Mouse (Mus musculus) liver, embryonic 14.5 days (tissue): ENCODE results near the gene Ssh2. TPM values are rescaled to one million over a fixed set of nuclear protein-coding genes. Genes with fewer than 3 reads are reported as not detected.
A peak's percentile ranks its signal among the peaks of the same experiment; 100 is the strongest.

ENCODE experiments used
- ATAC-seq: fragments of 200-750 bp; cut with Nextera tagmentation; 2 replicates; pipeline ENCODE4 v1.8.0; 2017; ENCODE audit warnings: moderate number of reproducible peaks, mild to moderate bottlenecking, moderate library complexity; ENCODE audit not compliant: insufficient read depth
- DNase-seq, 3 experiments: peaks; one replicate each; pipeline ENCODE4 v3.0.0-alpha.2; 2012 to 2013; ENCODE audit warnings: low read depth in 3 of 3, low spot score in 3 of 3
- H3K27ac ChIP-seq: fragments of 300-500 bp; sonication (generic); 2 replicates; pipeline ENCODE4 v1.5.1; 2014; ENCODE audit warnings: moderate library complexity, mild to moderate bottlenecking, control low read depth, inconsistent platforms
- H3K27me3 ChIP-seq: fragments of 300-500 bp; sonication (generic); 2 replicates; pipeline ENCODE4 v1.6.1; 2014; ENCODE audit warnings: mild to moderate bottlenecking, low read length, moderate library complexity; ENCODE audit not compliant: control insufficient read depth, insufficient read depth
- H3K36me3 ChIP-seq: fragments of 300-500 bp; sonication (generic); replicated peaks from 2 replicates; pipeline ENCODE4 v1.6.1; 2014; ENCODE audit warnings: low read depth; ENCODE audit not compliant: control insufficient read depth, insufficient read depth
- H3K4me1 ChIP-seq, 2 experiments: fragments of 200-500 bp in 1 of 2; fragments of 300-500 bp in 1 of 2; sonication (generic) in 1 of 2; replicated peaks; 2 replicates each; pipeline ENCODE4 v1.6.1; 2012 to 2014; ENCODE audit warnings: antibody characterized with exemption in 1 of 2, inconsistent platforms in 1 of 2, low read length in 1 of 2; ENCODE audit not compliant: control insufficient read depth in 2 of 2, insufficient read depth in 2 of 2
- H3K4me2 ChIP-seq: fragments of 300-500 bp; sonication (generic); 2 replicates; pipeline ENCODE4 v1.6.1; 2014; ENCODE audit warnings: low read depth, mild to moderate bottlenecking, control low read depth, moderate library complexity
- H3K4me3 ChIP-seq, 2 experiments: fragments of 200-500 bp in 1 of 2; fragments of 300-500 bp in 1 of 2; sonication (generic) in 1 of 2; 2 replicates each; pipeline ENCODE4 v1.5.1; 2012 to 2014; ENCODE audit warnings: low read depth in 2 of 2, low read length in 2 of 2, mild to moderate bottlenecking in 2 of 2, control low read depth in 1 of 2, inconsistent platforms in 1 of 2, moderate library complexity in 1 of 2; ENCODE audit not compliant: insufficient read depth in 1 of 2
- H3K9ac ChIP-seq: fragments of 300-500 bp; sonication (generic); replicated peaks from 2 replicates; pipeline ENCODE4 v1.6.1; 2014; ENCODE audit warnings: mild to moderate bottlenecking, control low read depth, moderate library complexity
- H3K9me3 ChIP-seq: fragments of 300-500 bp; sonication (generic); 2 replicates; pipeline ENCODE4 v1.6.1; 2016; ENCODE audit warnings: low read length, mixed read lengths; ENCODE audit not compliant: control insufficient read depth
- CTCF ChIP-seq: IDR thresholded peaks from 2 replicates; pipeline ENCODE4 v1.5.1; 2016; ENCODE audit warnings: antibody characterized with exemption, low read depth, control low read depth
- EP300 ChIP-seq: IDR thresholded peaks from 2 replicates; pipeline ENCODE4 v1.6.1; 2016; ENCODE audit warnings: antibody characterized with exemption, low read depth
- WGBS: fragments of 180-500 bp; shearing (Covaris S2); extraction: QIAGEN DNeasy Blood & Tissue Kit; methylation state at CpG from one replicate; pipeline ENCODE4 v1.1.7; 2014; ENCODE audit not compliant: insufficient replicate concordance; 5-methylcytosine and 5-hydroxymethylcytosine counted together
- polyA plus RNA-seq, 2 experiments: library from polyadenylated mRNA; depleted of rRNA in 1 of 2; stranded (reverse) in 1 of 2; unstranded in 1 of 2; fragments of >200 nt; fragmentation: Nextera tagmentation in 1 of 2; extraction: Ambion mirVana in 1 of 2; gene quantifications; 2 replicates each; pipeline versions ENCODE4 v1.2.1 to v1.2.3; 2012 to 2014

Ssh2 gene
- polyA plus RNA-seq, 2 experiments: 2.5 to 3.6 TPM

DNA sequence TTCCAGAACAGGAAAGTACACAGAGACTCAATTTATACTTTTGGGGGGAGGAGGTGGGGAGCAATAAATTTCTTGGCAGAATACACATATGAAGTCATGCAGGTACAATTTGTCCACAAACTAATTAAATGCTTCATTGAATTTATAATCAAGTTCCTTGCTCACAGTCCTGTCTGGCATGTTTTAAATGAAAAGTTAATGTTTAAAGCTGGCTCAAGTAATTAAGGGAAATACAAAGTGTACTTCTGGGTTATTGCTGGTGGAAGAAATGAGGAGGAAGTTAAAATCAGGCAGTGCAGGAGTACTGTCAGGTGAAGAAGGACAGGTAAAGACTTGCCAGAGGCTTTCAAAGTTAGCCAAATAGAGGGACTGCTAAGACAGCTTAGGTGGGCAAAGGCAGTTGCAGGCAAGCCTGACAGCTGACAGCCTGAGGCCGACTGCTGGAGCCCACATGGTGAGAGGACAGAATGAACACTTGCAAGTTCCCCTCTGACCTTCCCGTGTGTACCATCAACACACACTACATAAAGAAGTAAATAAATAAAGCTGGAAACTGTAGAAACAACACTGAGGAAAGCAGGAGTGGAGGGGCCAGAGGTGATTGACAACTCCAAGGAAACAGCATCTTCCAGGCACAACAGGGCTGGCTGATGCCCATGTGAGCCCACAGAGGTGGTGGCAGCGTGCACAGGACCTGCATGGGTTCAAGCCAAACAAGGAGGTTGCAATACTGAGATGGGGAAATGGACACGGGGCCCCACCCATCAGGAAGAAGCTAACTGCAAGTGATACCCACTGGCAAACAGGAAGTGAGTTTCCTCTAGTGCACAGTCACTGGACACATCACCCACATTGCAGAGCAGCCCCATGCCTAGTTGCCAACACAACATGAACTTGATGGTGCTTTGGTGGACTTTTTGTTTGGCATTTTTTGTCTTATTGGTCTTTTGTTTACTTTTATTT lies 19.6 kb upstream of the Ssh2 start:
- Histone ChIP-seq H3K9ac (no peak overlapping the region), H3K36me3 (no peaks in the 10 kb centered on the region), H3K4me2 (no peak overlapping the region), H3K9me3 (no peaks in the 10 kb centered on the region), H3K27me3 (no peaks in the 10 kb centered on the region), H3K4me1 (peaks cover 0 to 7% of the 10 kb centered on the region in 2 experiments; a peak in 2 of 4 replicates), H3K4me3 (no peak overlapping the region), H3K27ac (no peak overlapping the region)
- DNase-seq: no peak
- WGBS: 7% methylated on average over 4 of the region's 4 CpGs
- no peak for ATAC-seq
- TF ChIP-seq CTCF (no peak), EP300 (no peak)

DNA sequence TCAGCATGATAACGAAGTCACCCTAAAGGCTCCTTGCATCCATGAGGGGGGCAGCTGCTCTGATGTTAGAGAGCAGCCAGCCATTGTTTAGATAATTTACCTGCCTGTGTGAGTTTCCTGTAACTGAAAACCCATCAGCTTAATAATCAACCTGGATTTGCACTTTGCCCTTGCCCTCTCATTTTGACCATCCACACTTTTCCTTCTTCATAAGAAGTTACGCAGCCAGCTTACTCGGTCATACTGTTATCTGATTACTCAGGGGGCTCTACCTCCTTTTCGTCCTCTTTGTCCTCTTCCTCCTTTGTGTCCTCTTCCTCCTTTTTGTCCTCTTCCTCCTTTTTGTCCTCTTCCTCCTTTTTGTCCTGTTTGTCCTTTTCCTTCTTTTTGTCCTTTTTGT lies 16.5 kb upstream of the Ssh2 start:
- Histone ChIP-seq H3K9me3 (no peaks in the 10 kb centered on the region), H3K4me3 (no peak overlapping the region), H3K4me1 (peaks cover 0 to 7% of the 10 kb centered on the region in 2 experiments; a peak in 2 of 4 replicates), H3K27ac (no peak overlapping the region), H3K36me3 (no peaks in the 10 kb centered on the region), H3K27me3 (no peaks in the 10 kb centered on the region), H3K4me2 (no peak overlapping the region), H3K9ac (no peak overlapping the region)
- TF ChIP-seq EP300: no peak
- 28% methylated on average over 4 of the region's 4 CpGs for WGBS
- ATAC-seq (no peak), DNase-seq (no peak)

DNA sequence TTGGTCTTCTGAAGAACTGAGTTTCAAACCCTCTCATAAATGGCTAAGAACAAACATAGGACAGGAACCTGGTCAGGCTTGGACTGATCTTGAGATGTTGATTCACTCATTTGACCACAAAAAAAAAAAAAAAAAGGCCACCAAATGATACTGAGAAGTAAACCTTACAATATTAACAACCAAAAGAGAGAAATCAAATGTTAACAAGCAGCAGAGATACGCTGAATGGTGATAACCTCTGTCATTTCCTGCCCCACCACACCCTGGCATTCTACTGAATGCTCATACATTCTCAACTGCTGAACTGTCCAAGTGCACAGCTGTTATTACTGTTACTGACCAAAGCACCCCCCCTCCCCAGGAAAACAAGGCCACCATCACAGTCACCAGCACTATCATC lies 15.4 kb upstream of the Ssh2 start:
- H3K4me1 ChIP-seq: peaks cover 0 to 7% of the 10 kb centered on the region in 2 experiments; a peak in 2 of 4 replicates
- H3K27ac ChIP-seq: no peak overlapping the region
- H3K4me2 ChIP-seq: no peak overlapping the region
- DNase-seq (no peak), ATAC-seq (no peak)
- TF ChIP-seq CTCF (no peak), EP300 (no peak)
- no peaks in the 10 kb centered on the region for H3K36me3 ChIP-seq
- no peak overlapping the region for H3K4me3 ChIP-seq
- H3K9me3 ChIP-seq: no peaks in the 10 kb centered on the region
- H3K9ac ChIP-seq: no peak overlapping the region
- H3K27me3 ChIP-seq: no peaks in the 10 kb centered on the region
- WGBS: 17% methylated on average over 1 of the region's 1 CpGs

DNA sequence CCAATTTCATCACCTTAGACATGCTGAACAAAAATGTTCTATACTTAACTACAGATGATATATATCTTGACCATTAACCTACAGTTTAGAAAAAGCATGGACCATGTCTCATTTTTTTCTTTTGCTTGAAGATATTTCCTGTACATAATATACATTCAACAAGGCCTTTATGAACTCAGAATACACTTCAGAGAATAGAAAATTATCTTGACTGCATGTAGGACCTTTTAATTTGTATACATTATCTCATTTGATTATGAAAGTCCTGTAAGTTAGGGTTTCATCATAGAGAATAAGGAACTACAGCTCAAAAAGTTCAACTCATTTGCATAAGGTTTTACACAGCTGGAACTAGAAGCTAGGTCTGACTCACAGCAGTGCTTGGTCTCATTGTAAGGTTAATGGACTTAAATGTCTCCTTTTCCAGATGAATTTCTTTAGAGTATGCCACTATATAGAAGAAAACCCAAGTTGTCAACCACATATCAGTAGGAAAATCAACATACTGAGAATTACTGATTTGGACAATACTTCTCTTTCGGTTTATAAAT lies 1.9 kb upstream of the Ssh2 start:
- Histone ChIP-seq H3K27ac (no peak overlapping the region), H3K4me2 (no peak overlapping the region; the same call in 1 of the 2 replicates), H3K9ac (no peak overlapping the region), H3K4me3 (no peak overlapping the region), H3K27me3 (no peaks in the 10 kb centered on the region), H3K9me3 (no peaks in the 10 kb centered on the region), H3K4me1 (peaks cover 9 to 10% of the 10 kb centered on the region in 2 experiments), H3K36me3 (no peaks in the 10 kb centered on the region)
- ATAC-seq (no peak), DNase-seq (no peak)
- 82% methylated on average over 1 of the region's 1 CpGs for WGBS
- no peak for TF ChIP-seq EP300
- TF ChIP-seq CTCF: no peak

DNA sequence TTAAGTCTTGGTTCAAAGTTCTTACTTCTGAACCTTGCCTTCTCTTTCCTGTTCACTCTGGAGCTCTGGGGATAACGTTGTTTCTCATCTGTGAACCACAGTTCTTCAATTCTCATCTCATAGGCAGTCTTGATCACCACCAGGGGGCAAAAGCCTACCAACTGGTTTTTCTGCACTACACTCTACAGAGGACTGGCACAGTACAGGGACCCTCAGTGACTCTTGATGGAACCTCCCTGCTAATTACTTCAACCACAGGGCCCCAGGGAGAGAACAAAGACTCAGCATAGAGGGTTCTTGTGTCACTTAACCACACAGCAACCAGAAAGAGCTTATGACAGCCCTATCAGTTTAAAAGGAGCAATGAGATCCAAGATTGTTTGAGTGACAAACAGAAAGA lies 1.3 kb upstream of the Ssh2 start:
- H3K36me3 ChIP-seq: no peaks in the 10 kb centered on the region
- H3K27ac ChIP-seq: no peak overlapping the region
- TF ChIP-seq CTCF (peak; percentile 79), EP300 (no peak)
- no peak overlapping the region for H3K9ac ChIP-seq
- no peak for ATAC-seq
- H3K4me1 ChIP-seq: peaks cover 9 to 10% of the 10 kb centered on the region in 2 experiments
- no peaks in the 10 kb centered on the region for H3K27me3 ChIP-seq
- 0% methylated on average over 1 of the region's 1 CpGs for WGBS
- H3K9me3 ChIP-seq: no peaks in the 10 kb centered on the region
- H3K4me2 ChIP-seq: peak overlapping the region; percentile 94
- H3K4me3 ChIP-seq: peak overlapping the region in 1 of 2 experiments; percentile 91; a peak in 1 of 4 replicates
- peak in 2 of 3 experiments; percentile 49 to 64 for DNase-seq
